Mouse (Mus musculus): Measurements from ENCODE around the gene Smim5. TPM values are rescaled to one million over a fixed set of nuclear protein-coding genes. Genes with fewer than 3 reads are reported as not detected.

Smim5 gene
- polyA plus RNA-seq, 1 experiment: 0.58 TPM

- H3K27ac ChIP-seq (ENCODE audit: insufficient read depth, low read length): no peak overlapping the region
- H3K4me3 ChIP-seq (ENCODE audit: insufficient read depth, low read length): no peak overlapping the region
- H3K4me1 ChIP-seq (ENCODE audit: control insufficient read depth, insufficient read depth, low read length): no peaks in the 10 kb centered on the region
- no peak for TF ChIP-seq POLR2A (IDR thresholded peaks at IDR 0.05; ENCODE audit: extremely low read depth, insufficient read depth, low read length)
- no peak for TF ChIP-seq CTCF (IDR thresholded peaks at IDR 0.05; ENCODE audit: extremely low read depth, insufficient read depth, low read length)
These were observed 23.3 kb upstream of the Smim5 start for GRCm38 (mm10) chr11:115876438-115876837.

- Histone ChIP-seq H3K4me3 (ENCODE audit: insufficient read depth, low read length) (no peak overlapping the region), H3K27ac (ENCODE audit: insufficient read depth, low read length) (no peak overlapping the region)
- TF ChIP-seq POLR2A (IDR thresholded peaks at IDR 0.05; ENCODE audit: extremely low read depth, insufficient read depth, low read length) (no peak), CTCF (IDR thresholded peaks at IDR 0.05; ENCODE audit: extremely low read depth, insufficient read depth, low read length) (no peak)
These were observed 22.5 kb upstream of the Smim5 start for GRCm38 (mm10) chr11:115877174-115877755.

GRCm38 (mm10) chr11:115878071-115878470 lies 21.7 kb upstream of the Smim5 start:
- H3K27ac ChIP-seq (ENCODE audit: insufficient read depth, low read length): no peak overlapping the region
- TF ChIP-seq CTCF (IDR thresholded peaks at IDR 0.05; ENCODE audit: extremely low read depth, insufficient read depth, low read length) (no peak), POLR2A (IDR thresholded peaks at IDR 0.05; ENCODE audit: extremely low read depth, insufficient read depth, low read length) (no peak)
- H3K4me1 ChIP-seq (ENCODE audit: control insufficient read depth, insufficient read depth, low read length): no peaks in the 10 kb centered on the region
- no peak overlapping the region for H3K4me3 ChIP-seq (ENCODE audit: insufficient read depth, low read length)

More at GRCm38 (mm10) chr11:115877174-115877755, 22.5 kb upstream of the Smim5 start:
- H3K4me1 ChIP-seq (ENCODE audit: control insufficient read depth, insufficient read depth, low read length): no peaks in the 10 kb centered on the region

- H3K4me1 ChIP-seq (ENCODE audit: control insufficient read depth, insufficient read depth, low read length): no peaks in the 10 kb centered on the region
- TF ChIP-seq POLR2A (IDR thresholded peaks at IDR 0.05; ENCODE audit: extremely low read depth, insufficient read depth, low read length): no peak
- peak; percentile 55 for TF ChIP-seq CTCF (IDR thresholded peaks at IDR 0.05; ENCODE audit: extremely low read depth, insufficient read depth, low read length)
- no peak overlapping the region for H3K27ac ChIP-seq (ENCODE audit: insufficient read depth, low read length)
- H3K4me3 ChIP-seq (ENCODE audit: insufficient read depth, low read length): no peak overlapping the region
These were observed 18.8 kb upstream of the Smim5 start for GRCm38 (mm10) chr11:115881002-115881401.

GRCm38 (mm10) chr11:115883251-115883650 lies 16.5 kb upstream of the Smim5 start:
- H3K4me3 ChIP-seq (ENCODE audit: insufficient read depth, low read length): no peak overlapping the region
- no peak for TF ChIP-seq CTCF (IDR thresholded peaks at IDR 0.05; ENCODE audit: extremely low read depth, insufficient read depth, low read length)
- no peak for TF ChIP-seq POLR2A (IDR thresholded peaks at IDR 0.05; ENCODE audit: extremely low read depth, insufficient read depth, low read length)
- no peak overlapping the region for H3K27ac ChIP-seq (ENCODE audit: insufficient read depth, low read length)
- no peaks in the 10 kb centered on the region for H3K4me1 ChIP-seq (ENCODE audit: control insufficient read depth, insufficient read depth, low read length)

- H3K27ac ChIP-seq (ENCODE audit: insufficient read depth, low read length): no peak overlapping the region
- H3K4me3 ChIP-seq (ENCODE audit: insufficient read depth, low read length): no peak overlapping the region
- no peaks in the 10 kb centered on the region for H3K4me1 ChIP-seq (ENCODE audit: control insufficient read depth, insufficient read depth, low read length)
- TF ChIP-seq POLR2A (IDR thresholded peaks at IDR 0.05; ENCODE audit: extremely low read depth, insufficient read depth, low read length): no peak
- TF ChIP-seq CTCF (IDR thresholded peaks at IDR 0.05; ENCODE audit: extremely low read depth, insufficient read depth, low read length): no peak
These were observed 15.4 kb upstream of the Smim5 start for GRCm38 (mm10) chr11:115884361-115884760.

- Histone ChIP-seq H3K4me1 (ENCODE audit: control insufficient read depth, insufficient read depth, low read length) (no peaks in the 10 kb centered on the region), H3K27ac (ENCODE audit: insufficient read depth, low read length) (no peak overlapping the region), H3K4me3 (ENCODE audit: insufficient read depth, low read length) (no peak overlapping the region)
- TF ChIP-seq POLR2A (IDR thresholded peaks at IDR 0.05; ENCODE audit: extremely low read depth, insufficient read depth, low read length): no peak
- no peak for TF ChIP-seq CTCF (IDR thresholded peaks at IDR 0.05; ENCODE audit: extremely low read depth, insufficient read depth, low read length)
These were observed 14.5 kb upstream of the Smim5 start for GRCm38 (mm10) chr11:115885281-115885680.

GRCm38 (mm10) chr11:115886446-115886845 lies 13.3 kb upstream of the Smim5 start:
- TF ChIP-seq POLR2A (IDR thresholded peaks at IDR 0.05; ENCODE audit: extremely low read depth, insufficient read depth, low read length) (no peak), CTCF (IDR thresholded peaks at IDR 0.05; ENCODE audit: extremely low read depth, insufficient read depth, low read length) (no peak)
- Histone ChIP-seq H3K27ac (ENCODE audit: insufficient read depth, low read length) (no peak overlapping the region), H3K4me3 (ENCODE audit: insufficient read depth, low read length) (no peak overlapping the region), H3K4me1 (ENCODE audit: control insufficient read depth, insufficient read depth, low read length) (no peaks in the 10 kb centered on the region)

- no peak overlapping the region for H3K4me3 ChIP-seq (ENCODE audit: insufficient read depth, low read length)
- TF ChIP-seq POLR2A (IDR thresholded peaks at IDR 0.05; ENCODE audit: extremely low read depth, insufficient read depth, low read length) (no peak), CTCF (IDR thresholded peaks at IDR 0.05; ENCODE audit: extremely low read depth, insufficient read depth, low read length) (no peak)
- H3K4me1 ChIP-seq (ENCODE audit: control insufficient read depth, insufficient read depth, low read length): no peaks in the 10 kb centered on the region
- H3K27ac ChIP-seq (ENCODE audit: insufficient read depth, low read length): no peak overlapping the region
These were observed 11.7 kb upstream of the Smim5 start for GRCm38 (mm10) chr11:115888020-115888419.

- TF ChIP-seq CTCF (IDR thresholded peaks at IDR 0.05; ENCODE audit: extremely low read depth, insufficient read depth, low read length) (no peak), POLR2A (IDR thresholded peaks at IDR 0.05; ENCODE audit: extremely low read depth, insufficient read depth, low read length) (no peak)
- H3K27ac ChIP-seq (ENCODE audit: insufficient read depth, low read length): no peak overlapping the region
- H3K4me3 ChIP-seq (ENCODE audit: insufficient read depth, low read length): no peak overlapping the region
- H3K4me1 ChIP-seq (ENCODE audit: control insufficient read depth, insufficient read depth, low read length): no peaks in the 10 kb centered on the region
These were observed 10.6 kb upstream of the Smim5 start for GRCm38 (mm10) chr11:115889159-115889558.
